Mouse (Mus musculus): Measurements from ENCODE around the gene Mgat5.
A peak's percentile ranks its signal among the peaks of the same experiment; 100 is the strongest.

Gene Mgat5

GRCm38 (mm10) chr1:127344913-127345312, 140.1 kb downstream of the Mgat5 start:
- DNase-seq (ENCODE audit: low spot score) = no peak

- no peak for DNase-seq (ENCODE audit: low spot score)
Measured at GRCm38 (mm10) chr1:127346596-127347139, 141.9 kb downstream of the Mgat5 start.

GRCm38 (mm10) chr1:127347878-127348620, 143.2 kb downstream of the Mgat5 start:
- DNase-seq (ENCODE audit: low spot score) = no peak

- no peak for DNase-seq (ENCODE audit: low spot score)
Measured at GRCm38 (mm10) chr1:127348642-127349341, 144.0 kb downstream of the Mgat5 start.

GRCm38 (mm10) chr1:127351380-127352057, 146.7 kb downstream of the Mgat5 start:
- no peak for DNase-seq (ENCODE audit: low spot score)

GRCm38 (mm10) chr1:127352131-127352793, 147.4 kb downstream of the Mgat5 start:
- DNase-seq (ENCODE audit: low spot score) = no peak

GRCm38 (mm10) chr1:127353408-127353807, 148.6 kb downstream of the Mgat5 start:
- no peak for DNase-seq (ENCODE audit: low spot score)

GRCm38 (mm10) chr1:127354152-127354551, 149.3 kb downstream of the Mgat5 start:
- DNase-seq (ENCODE audit: low spot score) = no peak

- DNase-seq (ENCODE audit: low spot score) = no peak
Measured at GRCm38 (mm10) chr1:127355034-127355433, 150.2 kb downstream of the Mgat5 start.

GRCm38 (mm10) chr1:127363638-127364037, 158.8 kb downstream of the Mgat5 start:
- DNase-seq (ENCODE audit: low spot score) = no peak

GRCm38 (mm10) chr1:127365706-127366105, 160.9 kb downstream of the Mgat5 start:
- no peak for DNase-seq (ENCODE audit: low spot score)

GRCm38 (mm10) chr1:127366111-127366510, 161.3 kb downstream of the Mgat5 start:
- no peak for DNase-seq (ENCODE audit: low spot score)

GRCm38 (mm10) chr1:127368513-127368912, 163.7 kb downstream of the Mgat5 start:
- DNase-seq (ENCODE audit: low spot score) = peak; percentile 26

- DNase-seq (ENCODE audit: low spot score) = no peak
Measured at GRCm38 (mm10) chr1:127369538-127369937, 164.7 kb downstream of the Mgat5 start.

GRCm38 (mm10) chr1:127372096-127372495, 167.3 kb downstream of the Mgat5 start:
- DNase-seq (ENCODE audit: low spot score) = no peak

- DNase-seq (ENCODE audit: low spot score) = no peak
Measured at GRCm38 (mm10) chr1:127373559-127373958, 168.7 kb downstream of the Mgat5 start.

GRCm38 (mm10) chr1:127374157-127374556, 169.3 kb downstream of the Mgat5 start:
- peak; percentile 23 for DNase-seq (ENCODE audit: low spot score)

- DNase-seq (ENCODE audit: low spot score) = no peak
Measured at GRCm38 (mm10) chr1:127380140-127380539, 175.3 kb downstream of the Mgat5 start.

GRCm38 (mm10) chr1:127380749-127381501, 176.1 kb downstream of the Mgat5 start:
- DNase-seq (ENCODE audit: low spot score) = no peak

GRCm38 (mm10) chr1:127383071-127383470, 178.3 kb downstream of the Mgat5 start:
- DNase-seq (ENCODE audit: low spot score) = no peak

- no peak for DNase-seq (ENCODE audit: low spot score)
Measured at GRCm38 (mm10) chr1:127387226-127387625, 182.4 kb downstream of the Mgat5 start.

All from layer of hippocampus, adult 11-12 months (tissue).